Mouse (Mus musculus) stomach, embryonic 16.5 days (tissue): ENCODE data around the gene Plbd2. TPM values are rescaled to one million over a fixed set of nuclear protein-coding genes. Genes with fewer than 3 reads are reported as not detected.

Experiments
- ATAC-seq: fragments of 200-750 bp; cut with Nextera tagmentation; 2 replicates; pipeline ENCODE4 v1.8.0; 2017; ENCODE audit warnings: moderate number of reproducible peaks, moderate TSS enrichment; ENCODE audit not compliant: insufficient read depth, low FRiP score
- H3K27ac ChIP-seq: fragments of 300-500 bp; sonication (generic); 2 replicates; pipeline ENCODE4 v1.5.1; 2014; ENCODE audit warnings: low read length
- H3K27me3 ChIP-seq: fragments of 300-500 bp; sonication (generic); 2 replicates; pipeline ENCODE4 v1.6.1; 2014; ENCODE audit warnings: low read length, control low read depth, mixed read lengths; ENCODE audit not compliant: control insufficient read depth, insufficient read depth
- H3K36me3 ChIP-seq: fragments of 300-500 bp; sonication (generic); 2 replicates; pipeline ENCODE4 v1.6.1; 2014; ENCODE audit warnings: low read length; ENCODE audit not compliant: control insufficient read depth, insufficient read depth
- H3K4me1 ChIP-seq: fragments of 300-500 bp; sonication (generic); 2 replicates; pipeline ENCODE4 v1.6.1; 2014; ENCODE audit warnings: low read length, control low read depth, mixed read lengths; ENCODE audit not compliant: control insufficient read depth, insufficient read depth
- H3K4me2 ChIP-seq: fragments of 300-500 bp; sonication (generic); 2 replicates; pipeline ENCODE4 v1.6.1; 2014; ENCODE audit warnings: low read depth, low read length, mixed read lengths
- H3K4me3 ChIP-seq: fragments of 300-500 bp; sonication (generic); replicated peaks from 2 replicates; pipeline ENCODE4 v1.5.1; 2014; ENCODE audit warnings: mild to moderate bottlenecking, low read length
- H3K9ac ChIP-seq: fragments of 300-500 bp; sonication (generic); 2 replicates; pipeline ENCODE4 v1.6.1; 2014; ENCODE audit warnings: low read length
- H3K9me3 ChIP-seq: fragments of 300-500 bp; sonication (generic); replicated peaks from 2 replicates; pipeline ENCODE4 v1.6.1; 2016; ENCODE audit warnings: low read length, control low read depth; ENCODE audit not compliant: control insufficient read depth
- WGBS: fragments of 180-500 bp; shearing (Covaris S2); extraction: QIAGEN DNeasy Blood & Tissue Kit; methylation state at CpG from one replicate; pipeline ENCODE4 v1.1.7; 2014; 5-methylcytosine and 5-hydroxymethylcytosine counted together
- polyA plus RNA-seq: library from polyadenylated mRNA; unstranded; fragments of >200 nt; fragmentation: Nextera tagmentation; extraction: Ambion mirVana; gene quantifications from 2 replicates; pipeline ENCODE4 v1.2.1, GENCODE M21; 2015

Plbd2 gene
- polyA plus RNA-seq, 1 experiment from 2014 or later = 40.3 TPM

- Histone ChIP-seq H3K9ac (no peak overlapping the region), H3K36me3 (no peaks in the 10 kb centered on the region), H3K27me3 (no peaks in the 10 kb centered on the region; the same call in 1 of the 2 replicates), H3K4me3 (no peak overlapping the region), H3K4me1 (no peaks in the 10 kb centered on the region), H3K4me2 (no peak overlapping the region), H3K27ac (no peak overlapping the region), H3K9me3 (no peaks in the 10 kb centered on the region)
- ATAC-seq = no peak
- 84% methylated on average over 2 of the region's 2 CpGs for WGBS
These were observed 30.1 kb downstream of the Plbd2 start for GRCm38 (mm10) chr5:120473361-120473760.

GRCm38 (mm10) chr5:120472770-120473169 lies 30.7 kb downstream of the Plbd2 start, which contains the start of gene Sdsl:
Sdsl (minus strand) TSS chr5:120472810.
- no peaks in the 10 kb centered on the region for H3K9me3 ChIP-seq
- H3K36me3 ChIP-seq = no peaks in the 10 kb centered on the region
- H3K27ac ChIP-seq = no peak within 1 kb of the TSS
- ATAC-seq = no peak
- H3K4me3 ChIP-seq = no peak within 1 kb of the TSS
- 62% methylated on average over 8 of the region's 8 CpGs for WGBS
- no peaks in the 10 kb centered on the region; the same call in 1 of the 2 replicates for H3K27me3 ChIP-seq
- no peak within 1 kb of the TSS for H3K9ac ChIP-seq
- H3K4me2 ChIP-seq = no peak within 1 kb of the TSS
- H3K4me1 ChIP-seq = no peaks in the 10 kb centered on the region

DNA sequence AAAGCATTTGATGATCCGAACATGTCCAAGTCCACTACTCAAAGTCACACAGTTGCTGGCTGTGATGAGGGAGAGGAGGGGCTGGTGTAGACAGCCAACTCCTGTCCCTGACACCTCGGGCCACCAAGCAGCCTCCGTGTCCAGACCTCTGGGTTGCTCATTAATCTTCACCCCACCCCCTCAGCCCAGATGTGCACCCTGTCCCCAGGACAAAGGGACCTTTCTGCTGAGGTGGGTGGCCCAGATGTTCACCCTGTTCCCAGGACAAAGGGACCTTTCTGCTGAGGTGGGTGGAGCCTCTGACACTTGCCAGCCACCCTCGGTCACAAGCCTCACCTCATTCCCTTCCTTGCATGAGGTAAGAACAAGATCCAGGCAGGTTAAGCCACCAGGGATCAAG lies 31.9 kb downstream of the Plbd2 start:
- Histone ChIP-seq H3K9me3 (no peaks in the 10 kb centered on the region), H3K36me3 (no peaks in the 10 kb centered on the region), H3K4me1 (no peaks in the 10 kb centered on the region), H3K4me2 (no peak overlapping the region), H3K9ac (no peak overlapping the region), H3K27ac (no peak overlapping the region), H3K4me3 (no peak overlapping the region), H3K27me3 (no peaks in the 10 kb centered on the region; the same call in 1 of the 2 replicates)
- 37% methylated on average over 4 of the region's 4 CpGs for WGBS
- 0 out of 2 replicates have a peak, but pooled peaks have one; percentile 34 for ATAC-seq

GRCm38 (mm10) chr5:120468830-120469229 lies 34.6 kb downstream of the Plbd2 start:
- 61% methylated on average over 6 of the region's 6 CpGs for WGBS
- no peak for ATAC-seq
- no peak overlapping the region for H3K9ac ChIP-seq
- no peak overlapping the region for H3K4me3 ChIP-seq
- H3K4me1 ChIP-seq = no peaks in the 10 kb centered on the region
- peaks cover 6% of the 10 kb centered on the region for H3K9me3 ChIP-seq
- no peaks in the 10 kb centered on the region for H3K36me3 ChIP-seq
- H3K4me2 ChIP-seq = no peak overlapping the region
- no peaks in the 10 kb centered on the region; the same call in 1 of the 2 replicates for H3K27me3 ChIP-seq
- no peak overlapping the region for H3K27ac ChIP-seq

DNA sequence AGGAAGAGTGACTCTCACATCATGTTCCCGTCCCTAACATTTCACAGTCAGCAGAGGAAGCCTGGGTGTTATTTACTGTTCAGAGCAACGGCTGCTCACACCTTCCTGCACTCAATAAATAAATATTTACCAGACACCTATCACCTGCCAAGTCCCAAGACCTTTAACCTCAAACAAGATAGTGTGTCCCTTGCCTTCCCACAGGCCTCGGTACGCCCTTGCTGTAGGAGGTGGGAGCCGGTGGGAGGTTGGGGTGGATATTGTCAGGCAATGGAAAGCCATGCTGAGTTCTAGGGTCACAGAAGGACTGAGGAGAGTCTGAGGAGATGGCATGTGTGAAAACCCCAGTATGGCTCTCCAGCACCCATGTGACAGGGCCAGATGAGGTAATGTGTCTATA lies 35.1 kb downstream of the Plbd2 start:
- ATAC-seq = 0 out of 2 replicates have a peak, but pooled peaks have one; percentile 14

DNA sequence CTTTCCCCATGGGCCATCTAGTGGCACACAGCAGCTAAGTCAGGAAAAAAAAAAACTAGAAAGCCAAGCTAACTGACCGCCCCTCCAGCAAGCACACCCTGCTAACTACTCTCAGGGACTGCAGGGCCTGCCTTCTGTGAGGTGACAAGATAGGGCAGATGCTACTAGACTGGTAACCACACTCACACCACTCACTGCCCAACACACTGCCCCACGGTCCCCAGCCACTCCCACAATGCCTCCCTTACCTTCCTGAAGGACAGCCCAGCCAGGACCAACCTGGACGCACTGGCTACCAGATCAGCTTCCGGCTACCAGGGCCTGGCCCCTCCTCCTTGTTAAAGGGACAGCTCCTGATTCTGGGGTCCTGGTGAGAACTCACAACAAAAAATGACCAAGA lies 36.4 kb downstream of the Plbd2 start:
- Histone ChIP-seq H3K4me1 (no peaks in the 10 kb centered on the region), H3K27me3 (no peaks in the 10 kb centered on the region), H3K27ac (no peak overlapping the region), H3K36me3 (no peaks in the 10 kb centered on the region), H3K9me3 (peaks cover 6% of the 10 kb centered on the region), H3K4me2 (peak overlapping the region; percentile 20), H3K4me3 (peak overlapping the region; percentile 29), H3K9ac (peak overlapping the region; percentile 33; the same call in 1 of the 2 replicates)
- ATAC-seq = peak; percentile 29; the same call in 1 of the 2 replicates
- 6% methylated on average over 4 of the region's 4 CpGs for WGBS

More for the DNA sequence above, 35.1 kb downstream of the Plbd2 start:
- Histone ChIP-seq H3K27me3 (no peaks in the 10 kb centered on the region), H3K4me1 (no peaks in the 10 kb centered on the region), H3K27ac (no peak overlapping the region), H3K9ac (no peak overlapping the region), H3K9me3 (peaks cover 6% of the 10 kb centered on the region), H3K4me3 (no peak overlapping the region), H3K4me2 (no peak overlapping the region), H3K36me3 (no peaks in the 10 kb centered on the region)
- WGBS = 60% methylated on average over 5 of the region's 5 CpGs

DNA sequence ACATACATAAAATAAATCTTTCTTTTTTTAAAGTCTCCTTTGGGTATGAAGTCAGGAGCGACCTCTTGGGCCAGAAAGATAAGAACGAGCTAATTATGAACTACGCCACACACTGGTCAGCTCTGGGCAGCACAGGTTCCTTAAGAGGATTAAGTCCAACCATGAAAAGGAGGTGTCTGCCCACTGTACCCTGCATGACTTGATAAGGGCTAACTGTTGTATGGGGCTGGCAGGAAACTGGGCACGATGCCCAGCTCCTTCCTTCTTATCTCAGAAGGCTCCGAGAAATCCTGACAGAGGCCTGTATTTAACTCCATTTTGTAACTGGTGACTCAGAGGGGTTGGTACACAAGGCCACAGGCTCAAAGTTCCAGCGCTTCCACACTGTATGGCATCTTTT lies 37.6 kb downstream of the Plbd2 start:
- no peaks in the 10 kb centered on the region for H3K27me3 ChIP-seq
- 66% methylated on average over 6 of the region's 6 CpGs for WGBS
- peaks cover 6% of the 10 kb centered on the region for H3K9me3 ChIP-seq
- peak; percentile 80; the same call in 1 of the 2 replicates for ATAC-seq
- no peak overlapping the region for H3K9ac ChIP-seq
- no peak overlapping the region for H3K27ac ChIP-seq
- H3K36me3 ChIP-seq = no peaks in the 10 kb centered on the region
- no peak overlapping the region for H3K4me2 ChIP-seq
- H3K4me3 ChIP-seq = no peak overlapping the region
- H3K4me1 ChIP-seq = no peaks in the 10 kb centered on the region

GRCm38 (mm10) chr5:120465062-120465461 lies 38.4 kb downstream of the Plbd2 start:
- Histone ChIP-seq H3K27ac (no peak overlapping the region), H3K4me2 (no peak overlapping the region), H3K36me3 (no peaks in the 10 kb centered on the region), H3K27me3 (no peaks in the 10 kb centered on the region), H3K4me3 (no peak overlapping the region), H3K4me1 (no peaks in the 10 kb centered on the region), H3K9ac (no peak overlapping the region), H3K9me3 (peaks cover 6% of the 10 kb centered on the region)
- 44% methylated on average over 5 of the region's 5 CpGs for WGBS
- ATAC-seq = no peak

- H3K9me3 ChIP-seq = peaks cover 6% of the 10 kb centered on the region
- no peak overlapping the region for H3K9ac ChIP-seq
- no peak overlapping the region for H3K4me3 ChIP-seq
- no peak overlapping the region for H3K4me2 ChIP-seq
- ATAC-seq = no peak
- H3K36me3 ChIP-seq = no peaks in the 10 kb centered on the region
- H3K27me3 ChIP-seq = no peaks in the 10 kb centered on the region
- H3K4me1 ChIP-seq = no peaks in the 10 kb centered on the region
- WGBS = 74% methylated on average over 4 of the region's 4 CpGs
- H3K27ac ChIP-seq = no peak overlapping the region
These were observed 39.1 kb downstream of the Plbd2 start for GRCm38 (mm10) chr5:120464321-120464720.
